Mouse (Mus musculus): ENCODE measurements at regions not wholly inside any gene's neighbourhood (a gene's known extent, or its start where the extent isn't known, plus 50 kb on each side); places are given as distances from the start of the nearest gene placed in this dataset.

DNA sequence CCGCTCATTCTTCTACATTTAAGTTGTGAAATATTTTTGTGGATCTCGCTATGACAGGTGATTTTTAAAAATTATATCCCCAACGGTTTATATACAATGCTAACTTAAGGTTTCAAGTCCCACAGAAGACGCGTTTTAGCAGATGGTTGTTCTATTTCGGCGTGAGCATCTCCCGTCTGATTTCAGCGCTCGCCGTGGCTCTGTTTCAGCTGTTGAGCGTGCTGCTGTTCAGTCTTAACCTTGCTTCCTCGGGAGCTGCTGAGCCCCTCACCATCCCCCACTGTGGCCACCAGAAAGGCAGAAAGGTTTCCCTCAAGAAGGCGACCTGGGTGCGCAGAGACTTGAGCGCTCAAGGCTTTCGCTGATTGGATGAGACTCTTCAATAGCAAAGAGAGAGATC lies 234.7 kb upstream of the Msx2 start:
- DNase-seq (ENCODE audit: low read depth, low spot score), result no peak

DNA sequence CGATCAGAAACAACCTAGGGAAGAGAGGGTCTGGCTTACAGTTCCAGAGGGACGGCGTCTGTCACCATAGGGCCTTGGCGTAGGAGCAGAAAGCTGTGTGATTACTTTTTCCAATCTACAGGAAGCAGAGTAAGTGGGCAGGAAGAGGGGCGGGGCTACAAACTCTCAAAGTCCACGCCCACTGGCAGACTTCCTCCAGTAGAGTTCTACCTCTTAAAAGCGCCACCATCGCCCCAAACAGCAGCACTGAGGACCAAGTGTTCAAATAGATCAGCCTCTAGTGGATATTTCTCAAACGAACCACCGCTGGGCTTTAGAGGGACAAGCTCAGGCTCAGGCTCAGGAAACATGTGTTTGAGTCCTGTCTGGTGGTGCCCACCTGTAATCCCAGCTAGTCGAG lies 231.2 kb upstream of the Msx2 start:
- no peak for DNase-seq (ENCODE audit: low read depth, low spot score)

DNA sequence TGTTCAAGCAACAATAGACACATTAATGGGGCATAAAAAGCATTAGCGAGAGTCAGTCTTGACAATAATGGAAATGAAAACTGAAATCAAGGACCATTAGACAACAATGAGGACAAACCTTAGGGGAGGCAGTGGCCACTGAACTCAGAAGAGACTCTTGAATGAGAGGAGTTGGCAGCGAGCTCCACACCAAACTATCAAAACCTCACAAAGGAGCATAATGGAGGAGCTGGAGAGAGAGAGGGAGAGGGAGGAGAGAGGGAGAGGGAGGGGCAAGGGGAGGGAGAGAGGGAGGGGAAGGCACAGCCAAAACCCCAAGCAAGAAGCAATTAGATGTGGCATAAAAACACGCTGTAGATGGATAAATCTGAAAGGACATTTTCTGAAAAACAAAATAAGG lies 227.4 kb upstream of the Msx2 start:
- no peak for DNase-seq (ENCODE audit: low read depth, low spot score)

DNA sequence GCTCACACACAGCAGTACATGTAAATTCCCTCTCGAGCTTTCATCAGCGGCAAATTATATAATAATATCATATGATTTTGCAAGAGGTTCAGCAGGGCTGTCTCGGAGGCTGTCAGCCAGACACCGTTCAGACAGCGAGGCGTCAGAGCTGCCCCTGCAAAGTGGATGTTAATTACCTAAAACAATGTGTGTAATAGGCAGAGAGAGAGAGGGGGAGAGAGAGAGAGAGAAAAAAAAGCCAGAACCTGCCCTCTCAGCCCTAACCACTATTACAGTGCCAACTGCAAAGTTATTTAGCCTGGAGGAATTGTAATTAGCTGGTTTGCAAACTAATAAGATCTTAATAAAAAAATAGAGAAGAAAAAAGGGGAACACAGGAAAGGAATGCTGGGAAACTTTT lies 225.1 kb upstream of the Msx2 start:
- DNase-seq (ENCODE audit: low read depth, low spot score), result no peak

DNA sequence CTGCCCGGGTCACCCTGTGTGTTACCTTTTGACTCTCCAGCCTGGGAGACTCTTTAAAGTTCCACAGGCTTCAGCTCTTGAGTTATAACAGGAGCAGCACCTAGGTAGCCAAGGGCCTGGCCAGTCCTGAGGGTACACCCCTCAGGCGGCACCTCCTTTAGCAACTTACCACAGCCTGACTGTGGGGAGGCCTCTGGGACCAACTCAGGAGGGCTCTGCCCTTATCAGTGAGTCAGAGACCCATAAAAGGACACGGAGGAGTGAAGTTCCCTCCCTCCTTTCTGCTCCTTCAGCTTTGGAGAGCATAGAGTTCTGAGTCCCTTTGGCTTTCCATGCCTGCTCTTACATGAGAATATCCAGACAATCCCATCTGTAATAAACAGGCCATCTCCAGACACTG lies 222.5 kb upstream of the Msx2 start:
- DNase-seq (ENCODE audit: low read depth, low spot score), result no peak

DNA sequence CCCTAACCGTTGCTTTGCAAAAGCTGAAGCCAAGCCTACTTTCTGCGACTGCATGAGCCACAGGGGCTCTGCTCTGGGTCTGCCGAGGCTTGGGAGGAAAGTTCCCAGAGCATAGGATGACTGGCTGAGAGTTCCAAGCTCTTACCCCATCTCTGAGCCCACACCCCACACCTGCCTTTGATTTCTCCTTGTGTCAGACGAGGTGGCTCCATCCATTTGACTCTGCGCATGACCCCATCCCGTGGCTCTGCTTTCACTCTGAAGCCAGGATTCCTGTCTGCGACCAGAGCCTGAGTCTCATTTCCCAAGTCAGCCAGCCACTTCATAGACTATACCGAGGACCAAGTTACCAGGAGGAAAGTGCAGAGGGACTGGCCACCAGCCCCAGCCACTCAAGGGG lies 216.1 kb upstream of the Msx2 start:
- DNase-seq (ENCODE audit: low read depth, low spot score), result no peak

DNA sequence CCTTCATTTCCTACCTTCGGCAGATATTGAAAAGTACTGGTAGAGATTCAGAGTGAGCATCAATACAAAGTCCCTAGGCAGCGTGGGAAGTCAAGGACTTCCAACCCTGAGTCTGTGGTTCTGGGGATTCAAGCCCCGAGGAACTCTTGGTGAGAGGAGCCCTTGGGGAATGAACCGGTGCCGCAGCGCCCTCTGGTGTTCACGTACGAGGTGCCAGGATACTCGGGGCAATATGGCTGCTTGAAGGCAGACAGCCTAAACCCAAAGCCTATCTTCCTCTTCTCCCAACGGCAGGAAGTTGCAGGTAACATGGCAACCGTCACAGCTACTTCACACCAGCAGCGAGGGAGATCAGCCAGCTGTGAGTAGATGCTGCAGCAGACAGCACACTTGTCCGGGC lies 215.6 kb upstream of the Msx2 start:
- peak; percentile 67 for DNase-seq (ENCODE audit: low read depth, low spot score)

DNA sequence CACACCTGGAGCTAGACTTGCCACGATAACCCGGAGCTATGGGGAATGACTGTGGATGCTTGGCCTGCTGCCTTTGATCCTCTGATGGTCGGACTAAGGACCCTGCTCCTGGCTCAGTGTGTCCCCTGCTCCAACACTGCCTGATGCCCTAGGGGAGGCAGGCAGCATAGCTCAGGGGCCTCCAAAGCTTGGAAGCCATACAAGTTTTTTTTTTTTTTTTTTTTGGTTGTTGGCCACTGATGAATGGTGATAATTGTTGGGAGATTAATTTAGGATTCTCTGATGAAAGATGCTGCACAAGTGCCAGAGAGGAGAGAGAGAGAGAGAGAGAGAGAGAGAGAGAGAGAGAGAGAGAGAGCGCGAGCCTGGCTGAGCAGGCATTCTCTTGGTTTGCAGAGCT lies 211.6 kb upstream of the Msx2 start:
- no peak for DNase-seq (ENCODE audit: low read depth, low spot score)

DNA sequence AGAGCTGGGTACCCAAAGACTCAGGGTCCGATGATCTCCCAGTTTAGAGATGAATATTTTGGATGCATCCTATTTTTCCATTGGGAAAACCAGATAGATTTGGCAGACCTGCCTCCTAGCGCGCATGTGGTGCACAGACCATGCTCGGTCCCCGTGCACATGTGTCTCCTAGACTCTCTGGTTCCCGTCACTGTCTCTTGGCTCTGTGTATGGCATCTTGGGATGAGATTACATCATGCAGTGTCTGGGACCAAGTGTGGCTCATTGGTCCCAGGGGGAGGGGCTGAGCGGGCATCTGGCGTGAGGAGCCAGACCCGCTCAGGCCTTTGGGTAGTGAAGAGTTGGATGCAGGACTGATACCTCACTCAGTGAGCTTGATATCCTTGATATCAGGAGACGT lies 204.3 kb upstream of the Msx2 start:
- no peak for DNase-seq (ENCODE audit: low read depth, low spot score)

DNA sequence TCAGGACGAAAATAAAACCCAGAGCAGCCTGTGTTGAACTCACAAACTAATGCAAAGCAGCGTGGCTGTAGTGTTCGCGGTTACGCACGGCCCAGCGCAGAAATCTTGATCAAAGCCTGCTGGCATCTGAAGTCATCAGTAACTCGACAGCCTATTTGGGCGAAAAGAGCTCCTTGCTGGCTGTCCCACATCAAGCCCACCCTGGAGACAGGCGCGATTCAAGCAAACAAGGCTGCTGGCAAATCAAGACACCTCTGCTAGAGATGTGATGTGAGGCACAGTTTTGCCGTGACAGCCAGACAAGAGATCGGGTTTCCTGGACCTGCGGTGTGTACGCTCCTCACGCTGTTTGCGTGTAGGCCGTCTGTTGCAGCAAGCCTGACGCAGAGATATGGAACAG lies 197.5 kb upstream of the Msx2 start:
- DNase-seq (ENCODE audit: low read depth, low spot score), result no peak

DNA sequence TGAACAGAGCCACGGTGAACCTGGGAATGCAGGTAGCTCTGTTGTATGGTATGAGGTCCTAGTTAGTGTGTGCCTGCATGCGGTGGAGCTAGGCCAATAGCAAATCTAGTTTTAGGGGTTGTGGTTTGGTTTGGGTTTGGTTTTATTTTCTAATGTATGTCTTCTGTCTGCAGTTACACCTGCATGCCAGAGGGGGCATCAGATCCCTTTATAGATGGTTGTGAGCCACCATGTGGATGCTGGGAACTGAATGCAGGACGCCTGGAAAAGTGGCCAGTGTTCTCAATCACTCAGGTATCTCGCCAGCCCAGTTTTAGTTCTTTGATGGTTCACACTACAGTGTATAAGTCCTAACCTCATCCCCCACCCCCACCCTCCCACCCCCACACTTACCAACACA lies 194.6 kb upstream of the Msx2 start:
- no peak for DNase-seq (ENCODE audit: low read depth, low spot score)

DNA sequence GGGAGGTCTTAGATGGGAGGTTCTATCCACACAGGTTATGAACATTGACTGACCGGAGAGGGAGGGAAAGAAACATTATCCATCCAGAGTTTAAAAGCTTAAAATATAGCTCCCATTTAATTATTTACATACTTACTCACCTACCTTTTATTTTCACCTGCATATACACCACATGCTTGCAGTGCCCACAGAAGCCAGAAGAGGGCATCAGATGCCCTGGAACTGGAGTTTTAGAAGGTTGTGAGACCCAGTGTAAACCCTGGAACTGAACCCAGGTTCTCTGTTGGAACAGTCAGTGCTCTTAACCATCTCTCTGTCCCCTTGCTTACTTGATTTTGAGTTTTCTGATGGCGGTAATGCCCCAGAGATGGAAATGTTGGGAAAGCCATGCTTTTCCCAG lies 192.7 kb upstream of the Msx2 start:
- no peak for DNase-seq (ENCODE audit: low read depth, low spot score)

DNA sequence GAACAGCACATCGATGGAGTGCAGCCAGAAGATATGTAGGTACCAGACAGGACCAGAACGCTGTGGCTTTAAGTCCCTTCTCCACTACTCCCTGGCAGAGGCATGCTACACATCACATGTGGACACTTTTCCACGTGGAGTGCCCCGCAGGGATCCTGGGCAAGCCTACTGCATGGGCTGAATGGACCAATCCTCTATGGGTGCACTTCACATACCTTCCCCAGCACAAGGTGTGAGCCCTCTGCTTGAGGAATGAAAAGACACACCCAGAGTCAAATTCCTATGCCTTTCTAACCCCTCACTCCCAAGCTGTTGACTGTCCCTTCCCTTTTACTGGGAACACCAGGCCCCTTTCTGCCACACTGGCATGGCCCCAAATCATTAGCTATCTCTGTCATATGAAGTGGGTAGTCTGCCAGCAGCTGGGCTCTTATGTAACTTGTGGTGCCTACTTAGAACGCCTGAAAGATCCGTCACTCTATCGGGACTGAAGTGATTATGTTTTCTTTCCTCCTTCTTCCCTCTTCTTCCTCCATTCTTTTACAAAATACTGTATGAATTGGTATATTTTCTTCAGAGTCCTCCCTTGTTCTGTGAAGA lies 191.9 kb upstream of the Msx2 start:
- no peak for DNase-seq (ENCODE audit: low read depth, low spot score)

DNA sequence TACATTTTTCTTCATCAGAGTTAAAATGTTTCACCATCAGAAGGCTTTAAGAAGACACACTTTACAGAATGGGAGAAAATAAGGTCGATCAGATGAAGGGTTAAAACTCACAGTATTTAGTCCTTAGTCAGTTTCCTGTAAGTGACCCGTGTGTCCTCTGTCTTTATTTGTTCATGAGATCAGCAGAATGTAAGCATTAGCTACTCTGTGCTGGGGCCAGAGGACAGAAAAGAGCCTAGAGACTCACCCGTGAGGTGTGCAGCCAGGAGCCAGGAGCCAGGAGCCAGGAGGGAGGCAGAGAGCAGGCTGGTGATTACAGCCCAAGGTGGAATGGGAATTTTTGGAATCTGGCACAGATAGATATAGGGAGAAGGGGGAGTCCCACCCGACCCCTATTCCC lies 180.0 kb upstream of the Msx2 start:
- no peak for DNase-seq (ENCODE audit: low read depth, low spot score)

DNA sequence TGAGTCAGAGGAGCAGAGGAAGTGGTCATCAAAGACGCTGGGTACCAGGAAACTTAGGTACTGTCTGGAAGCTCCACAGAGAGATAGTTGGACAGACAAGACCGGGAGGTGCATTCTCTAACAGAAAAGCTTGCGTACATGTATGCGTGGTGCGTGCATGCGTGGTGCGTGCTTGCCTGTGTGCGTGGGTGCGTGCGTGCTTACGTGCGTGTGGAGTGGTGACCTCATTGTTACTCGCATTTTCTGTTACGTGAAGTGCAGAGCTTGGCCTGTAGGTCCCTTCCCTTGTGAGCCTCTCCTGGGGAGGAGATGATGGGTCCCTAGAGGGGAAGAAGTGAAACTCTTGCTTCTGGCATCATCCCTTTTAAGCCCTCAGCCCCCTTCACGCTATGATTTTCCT lies 175.5 kb upstream of the Msx2 start:
- no peak for DNase-seq (ENCODE audit: low read depth, low spot score)

DNA sequence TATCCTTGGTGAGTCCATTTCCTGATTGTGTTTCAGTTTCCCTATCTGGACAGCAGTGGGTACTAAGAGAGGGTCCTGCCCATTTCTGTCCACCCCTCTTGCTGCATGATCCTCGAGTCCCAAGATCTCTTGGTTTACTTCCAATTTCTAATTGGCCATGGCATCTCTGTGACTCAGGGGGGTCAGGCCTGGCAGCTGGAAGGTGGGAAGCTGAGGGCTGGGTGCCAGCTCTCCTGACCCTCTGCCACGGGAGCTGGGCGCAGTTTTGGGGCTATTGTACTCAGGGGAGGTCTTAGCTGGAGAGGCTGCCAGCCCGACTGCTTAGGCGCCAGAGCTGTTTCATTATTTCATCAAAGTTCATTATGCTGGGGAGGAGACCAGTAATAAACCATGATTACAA lies 169.7 kb upstream of the Msx2 start:
- no peak for DNase-seq (ENCODE audit: low read depth, low spot score)

DNA sequence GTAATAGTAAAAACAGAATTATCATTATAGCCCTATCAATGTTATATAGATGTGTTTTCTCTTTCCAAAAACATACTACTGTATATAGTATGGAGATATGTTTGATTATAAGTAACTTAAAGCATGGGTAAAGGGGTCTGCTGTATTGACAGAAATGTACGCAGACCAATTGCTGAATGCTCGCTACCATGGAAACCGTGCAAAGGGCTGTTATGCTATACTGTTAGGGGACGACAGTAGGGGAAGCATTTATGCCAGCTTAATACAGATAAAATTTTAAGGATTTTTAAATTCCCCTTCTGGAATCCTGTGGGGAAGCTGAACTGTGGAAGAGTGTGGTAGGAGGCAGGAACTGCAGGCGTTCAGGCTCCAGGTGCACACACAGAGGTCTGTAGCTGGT lies 166.7 kb upstream of the Msx2 start:
- no peak for DNase-seq (ENCODE audit: low read depth, low spot score)

DNA sequence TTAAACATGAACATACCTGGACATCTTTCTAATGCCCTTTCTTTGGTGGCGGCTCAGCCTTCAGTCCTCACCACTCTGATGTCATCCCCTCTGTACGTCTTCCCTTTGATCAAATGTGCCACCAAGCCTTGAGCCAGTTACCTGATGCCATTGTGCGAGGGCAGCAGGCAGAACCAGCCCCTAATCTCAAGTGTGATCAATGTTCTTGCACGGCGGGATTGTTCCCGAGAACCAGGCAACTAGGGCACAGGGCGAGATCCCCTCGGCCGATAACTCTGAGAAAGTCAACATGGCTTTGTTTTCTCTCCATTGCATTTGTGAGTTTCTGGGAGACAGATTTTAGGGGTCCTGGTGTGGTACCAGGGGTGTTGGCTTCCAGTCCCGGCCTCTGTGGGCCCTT lies 166.2 kb upstream of the Msx2 start:
- no peak for DNase-seq (ENCODE audit: low read depth, low spot score)

DNA sequence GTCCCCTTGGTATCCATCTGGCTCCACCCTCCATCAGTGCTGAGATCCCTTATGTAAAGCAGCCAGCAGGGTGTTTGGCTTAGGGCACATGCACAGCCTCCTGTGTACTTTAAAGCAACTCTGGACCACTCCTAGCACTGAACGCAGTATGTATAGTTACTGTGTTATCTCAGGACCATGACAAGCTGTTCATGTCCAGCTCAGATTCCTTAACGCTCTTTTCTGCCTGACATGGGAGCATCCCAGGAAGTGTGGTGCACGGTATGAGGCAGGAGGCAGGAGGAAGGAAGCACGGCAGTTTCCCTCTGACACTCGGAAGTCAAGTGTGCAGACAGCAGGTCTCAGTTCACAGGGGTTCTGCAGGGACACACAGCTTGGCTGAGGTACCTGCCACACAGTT lies 163.1 kb upstream of the Msx2 start:
- no peak for DNase-seq (ENCODE audit: low read depth, low spot score)

DNA sequence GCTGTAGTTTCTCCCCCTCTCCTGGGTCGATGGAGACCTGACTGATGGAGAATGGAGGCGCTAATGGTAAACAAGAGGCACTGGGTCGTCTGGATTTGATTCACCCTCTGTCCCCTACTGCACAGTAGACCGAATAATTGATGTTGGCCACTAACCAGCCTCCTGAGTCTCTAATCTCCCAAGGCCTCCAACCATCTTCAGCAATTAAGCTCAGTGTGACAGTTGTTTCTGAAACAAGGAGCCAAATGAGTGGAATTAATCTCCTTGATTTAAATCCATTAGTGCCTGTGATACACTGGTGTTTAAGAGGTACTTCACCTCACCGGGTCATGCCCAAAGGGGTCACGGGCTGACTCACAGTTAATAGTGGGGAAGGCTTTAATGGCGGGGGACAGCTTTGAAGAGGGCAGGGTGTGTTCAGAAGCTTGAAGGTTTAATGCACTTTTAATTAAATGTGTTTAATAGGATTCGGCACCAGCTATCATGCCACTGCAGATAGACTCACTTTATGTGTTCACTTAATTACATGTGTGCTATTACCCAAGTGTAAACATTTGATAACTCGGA lies 161.8 kb upstream of the Msx2 start:
- peak; percentile 45 for DNase-seq (ENCODE audit: low read depth, low spot score)

DNA sequence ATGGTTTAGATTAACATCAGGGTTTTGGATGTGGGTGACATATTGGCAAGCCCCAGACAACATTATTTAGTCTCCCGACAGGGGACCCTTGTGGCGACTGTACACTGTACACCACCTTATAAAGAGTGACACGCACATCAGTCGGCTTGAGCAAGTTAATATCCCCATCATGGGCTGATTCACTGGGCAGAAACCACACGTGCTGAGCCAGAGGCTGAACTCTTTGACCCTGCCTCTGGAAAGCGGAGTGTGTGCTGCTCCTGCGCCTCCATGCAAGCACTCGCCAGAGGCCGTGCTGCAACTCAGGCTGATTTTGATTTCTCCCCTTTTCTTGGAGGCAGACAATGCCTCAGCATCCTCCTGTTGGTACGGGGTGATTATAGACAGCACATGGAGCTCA lies 125.2 kb upstream of the Msx2 start:
- DNase-seq (ENCODE audit: low read depth, low spot score), result no peak

DNA sequence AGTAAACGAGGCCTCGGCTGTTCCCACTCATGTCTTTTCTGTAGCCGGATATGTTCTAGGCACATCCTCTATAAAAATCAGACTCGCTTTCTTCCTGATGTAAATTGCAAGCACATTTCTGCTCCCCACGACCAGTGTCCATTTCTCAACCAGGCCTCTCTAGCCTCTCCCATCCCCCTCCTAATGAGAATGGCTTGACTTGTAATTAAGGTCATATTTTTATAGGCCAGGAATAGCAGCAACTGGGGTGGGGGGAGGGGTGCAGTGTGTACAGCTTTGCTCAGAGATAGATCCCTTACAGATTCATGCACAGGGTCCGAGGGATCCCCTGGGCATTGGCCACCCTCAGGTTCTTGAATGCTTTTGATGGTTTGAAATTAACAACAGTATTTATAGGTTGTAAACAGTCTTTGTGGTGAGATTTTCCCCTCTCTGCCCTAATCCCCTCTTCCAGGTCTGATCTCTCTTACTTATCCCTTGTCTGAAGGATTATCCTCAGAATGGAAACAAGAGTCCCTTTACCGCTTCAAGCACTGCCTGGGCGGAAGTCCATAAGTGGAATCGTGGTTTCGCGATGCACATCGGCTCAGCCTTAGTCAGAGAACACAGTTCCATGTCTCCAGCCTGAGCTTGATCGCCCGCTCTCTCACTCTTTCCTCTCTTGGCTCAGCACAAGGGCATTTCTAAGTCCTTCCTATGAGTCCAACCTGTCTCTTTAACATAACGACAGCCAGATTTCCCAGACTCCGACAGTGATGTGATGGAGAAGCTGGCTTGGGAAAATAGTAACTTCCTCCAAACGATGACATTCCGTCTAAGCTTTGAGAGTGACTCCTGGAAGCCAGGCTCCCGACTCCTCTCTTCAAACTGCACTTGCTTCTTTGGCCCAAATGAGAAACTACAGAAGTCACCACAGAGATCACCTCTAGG lies 124.3 kb upstream of the Msx2 start:
- peak; percentile 28 for DNase-seq (ENCODE audit: low read depth, low spot score)

DNA sequence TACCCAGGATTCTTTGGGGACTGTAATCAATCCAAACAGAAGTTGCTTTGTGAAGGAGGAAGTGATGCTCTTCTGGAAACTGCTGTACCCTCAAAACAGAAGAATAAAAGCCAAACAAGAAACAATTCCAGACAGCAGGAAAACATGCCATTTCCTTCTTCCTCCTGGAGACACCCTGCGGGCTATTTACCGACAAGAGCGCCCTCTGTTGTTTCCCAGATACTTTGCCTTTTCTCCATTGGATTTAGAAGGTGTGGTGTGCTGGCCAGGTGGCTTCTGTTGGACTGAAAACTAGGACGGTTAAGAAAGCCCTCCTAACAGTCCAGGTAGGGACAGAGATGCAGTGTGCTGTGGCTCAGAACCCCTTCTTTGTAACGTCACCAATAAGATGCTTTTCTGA lies 119.9 kb upstream of the Msx2 start:
- DNase-seq (ENCODE audit: low read depth, low spot score), result no peak

Measured in retina, postnatal 7 days (tissue).